Mouse (Mus musculus) induced T-regulatory cell, adult 2 months (primary cell): ENCODE measurements around the gene Spats2.

ENCODE experiments used
- DNase-seq: peaks from one replicate; pipeline ENCODE4 v3.0.0-alpha.2; 2012; ENCODE audit warnings: low read depth

The Spats2 gene

GRCm38 (mm10) chr15:99097840-99098492 lies 27.8 kb upstream of the Spats2 start:
- DNase-seq = no peak

GRCm38 (mm10) chr15:99098493-99098861 lies 27.2 kb upstream of the Spats2 start:
- no peak for DNase-seq

GRCm38 (mm10) chr15:99099139-99099556 lies 26.6 kb upstream of the Spats2 start:
- peak; percentile 70 for DNase-seq

- no peak for DNase-seq
These were observed 25.7 kb upstream of the Spats2 start for GRCm38 (mm10) chr15:99099984-99100383.

GRCm38 (mm10) chr15:99105238-99105637 lies 20.5 kb upstream of the Spats2 start:
- no peak for DNase-seq

GRCm38 (mm10) chr15:99107866-99108265 lies 17.9 kb upstream of the Spats2 start:
- peak; percentile 65 for DNase-seq

- no peak for DNase-seq
These were observed 14.6 kb upstream of the Spats2 start for GRCm38 (mm10) chr15:99111139-99111538.

GRCm38 (mm10) chr15:99111809-99112208 lies 13.9 kb upstream of the Spats2 start:
- DNase-seq = no peak

GRCm38 (mm10) chr15:99112843-99113395 lies 12.8 kb upstream of the Spats2 start:
- no peak for DNase-seq

- peak; percentile 56 for DNase-seq
These were observed 12.2 kb upstream of the Spats2 start for GRCm38 (mm10) chr15:99113396-99113975.

- no peak for DNase-seq
These were observed 11.2 kb upstream of the Spats2 start for GRCm38 (mm10) chr15:99114312-99115064.

GRCm38 (mm10) chr15:99115065-99115423 lies 10.7 kb upstream of the Spats2 start:
- DNase-seq = no peak

- no peak for DNase-seq
These were observed 9.2 kb upstream of the Spats2 start for GRCm38 (mm10) chr15:99116539-99116938.

GRCm38 (mm10) chr15:99120814-99121213 lies 4.9 kb upstream of the Spats2 start:
- no peak for DNase-seq

- no peak for DNase-seq
These were observed 3.1 kb upstream of the Spats2 start for GRCm38 (mm10) chr15:99122642-99123041.

- DNase-seq = peak; percentile 52
These were observed 532 bp downstream of the Spats2 start for GRCm38 (mm10) chr15:99126081-99126815.

- DNase-seq = no peak
These were observed 1.2 kb downstream of the Spats2 start for GRCm38 (mm10) chr15:99126816-99127365.

- no peak for DNase-seq
These were observed 2.3 kb downstream of the Spats2 start for GRCm38 (mm10) chr15:99127851-99128522.

GRCm38 (mm10) chr15:99129441-99129840 lies 3.7 kb downstream of the Spats2 start:
- no peak for DNase-seq

- no peak for DNase-seq
These were observed 4.5 kb downstream of the Spats2 start for GRCm38 (mm10) chr15:99129956-99130910.
